ENCODE assay signal across 8 mouse cellular contexts in genomic region chr11:114912847-114913246, GRCm38 (mm10). TPM values are rescaled to one million over a fixed set of nuclear protein-coding genes. Genes with fewer than 3 reads are reported as not detected.
DNase-seq lines count a peak whose midpoint lies in the region; ATAC-seq and TF ChIP-seq lines count a peak whose summit lies in the region.

No protein-coding gene starts in this region.

- H3K4me3 ChIP-seq in MEL (ENCODE audit: control insufficient read depth in 1 of 2, insufficient read depth in 1 of 2, low read depth in 2 of 2, low read length in 2 of 2), result no peak overlapping the region
- no peak overlapping the region for H3K4me3 ChIP-seq in forebrain, embryonic 15.5 days
- no peak overlapping the region for H3K4me3 ChIP-seq in hindbrain, embryonic 11.5 days (ENCODE audit: low read depth, low read length)
- no peak overlapping the region for H3K4me3 ChIP-seq in macrophage (ENCODE audit: inconsistent target)

- H3K79me2 ChIP-seq in MEL (ENCODE audit: control insufficient read depth, insufficient read depth, low read length, poor library complexity), result no peaks in the 10 kb centered on the region
- H3K79me2 ChIP-seq in macrophage (ENCODE audit: inconsistent target), result no peaks in the 10 kb centered on the region

- WGBS in forebrain, embryonic 15.5 days, result 19% methylated on average over 9 of the region's 9 CpGs
- WGBS in hindbrain, embryonic 11.5 days, result 18% methylated on average over 9 of the region's 9 CpGs
- WGBS in macrophage (ENCODE audit: missing documents), result 1% methylated on average over 9 of the region's 9 CpGs

- no peaks in the 10 kb centered on the region for H3K36me3 ChIP-seq in MEL (ENCODE audit: control insufficient read depth in 1 of 2, insufficient read depth in 2 of 2, low read length in 2 of 2)
- no peaks in the 10 kb centered on the region for H3K36me3 ChIP-seq in forebrain, embryonic 15.5 days
- H3K36me3 ChIP-seq in hindbrain, embryonic 11.5 days (ENCODE audit: control insufficient read depth, insufficient read depth, low read length), result no peaks in the 10 kb centered on the region
- H3K36me3 ChIP-seq in macrophage (ENCODE audit: inconsistent target), result no peaks in the 10 kb centered on the region

- H3K4me1 ChIP-seq in MEL (ENCODE audit: control insufficient read depth in 1 of 2, insufficient read depth in 2 of 2, low read length in 2 of 2), result no peaks in the 10 kb centered on the region
- no peaks in the 10 kb centered on the region for H3K4me1 ChIP-seq in forebrain, embryonic 15.5 days
- H3K4me1 ChIP-seq in hindbrain, embryonic 11.5 days (replicated peaks; ENCODE audit: control insufficient read depth, insufficient read depth, low read length), result no peaks in the 10 kb centered on the region

- no peak for TF ChIP-seq POLR2A in MEL (IDR thresholded peaks at IDR 0.05; ENCODE audit: control insufficient read depth in 1 of 2, insufficient read depth in 1 of 2, low read depth in 1 of 2, low read length in 2 of 2, poor library complexity in 1 of 2)

- TF ChIP-seq EP300 in MEL (IDR thresholded peaks at IDR 0.05; ENCODE audit: low read depth in 1 of 2, low read length in 2 of 2), result no peak

- ATAC-seq in cerebellum, adult (ENCODE audit: insufficient number of reproducible peaks, low FRiP score, low TSS enrichment), result peak; percentile 66; the same call in 1 of the 2 replicates
- ATAC-seq in forebrain, embryonic 15.5 days (replicated peaks), result peak; percentile 63; the same call in 1 of the 2 replicates
- ATAC-seq in hindbrain, embryonic 11.5 days (ENCODE audit: low FRiP score), result peak; percentile 43; the same call in 1 of the 2 replicates

- peak; percentile 60 for TF ChIP-seq RAD21 in MEL (IDR thresholded peaks at IDR 0.05; ENCODE audit: low read depth, low read length)

- DNase-seq in MEL (ENCODE audit: low read depth, low spot score), result peak; percentile 28
- peak; percentile 89 for DNase-seq in hindbrain, embryonic 11.5 days (ENCODE audit: low spot score)
- peak; percentile 66 to 82 for DNase-seq in layer of hippocampus, postnatal 36 days
- peak; percentile 90 to 91 for DNase-seq in right cerebral cortex, adult 2 months (ENCODE audit: low spot score in 2 of 2)
- peak; percentile 60 for DNase-seq in urinary bladder, postnatal 25 days (ENCODE audit: low spot score)

- H3K27ac ChIP-seq in MEL (ENCODE audit: control insufficient read depth, low read depth, low read length), result no peak overlapping the region
- no peak overlapping the region for H3K27ac ChIP-seq in forebrain, embryonic 15.5 days (replicated peaks)
- no peak overlapping the region for H3K27ac ChIP-seq in hindbrain, embryonic 11.5 days (ENCODE audit: low read depth, low read length)
- peak overlapping the region; percentile 97 for H3K27ac ChIP-seq in macrophage

- peak; percentile 42 to 67 (median 58) for TF ChIP-seq CTCF in MEL (IDR thresholded peaks at IDR 0.05 in 2 of 3, conservative IDR thresholded peaks at IDR 0.05 in 1 of 3; ENCODE audit: control insufficient read depth in 1 of 3, insufficient read depth in 1 of 3, low read depth in 2 of 3, low read length in 3 of 3, poor library complexity in 1 of 3, severe bottlenecking in 1 of 3)

- no peaks in the 10 kb centered on the region for H3K27me3 ChIP-seq in MEL (ENCODE audit: control insufficient read depth in 1 of 2, insufficient read depth in 2 of 2, low read length in 2 of 2)
- no peaks in the 10 kb centered on the region for H3K27me3 ChIP-seq in forebrain, embryonic 15.5 days
- H3K27me3 ChIP-seq in hindbrain, embryonic 11.5 days (ENCODE audit: control insufficient read depth, insufficient read depth, low read length), result no peaks in the 10 kb centered on the region

- no peak overlapping the region for H3K9ac ChIP-seq in MEL (ENCODE audit: control insufficient read depth, low read depth, low read length, poor library complexity, severe bottlenecking)
- no peak overlapping the region for H3K9ac ChIP-seq in forebrain, embryonic 15.5 days (replicated peaks)
- no peak overlapping the region for H3K9ac ChIP-seq in hindbrain, embryonic 11.5 days (ENCODE audit: low read depth, low read length)

- no peak overlapping the region for H3K4me2 ChIP-seq in forebrain, embryonic 15.5 days (replicated peaks)
- no peak overlapping the region for H3K4me2 ChIP-seq in hindbrain, embryonic 11.5 days (replicated peaks; ENCODE audit: low read depth, low read length)

- H3K9me3 ChIP-seq in MEL (replicated peaks; ENCODE audit: insufficient read depth, low read length), result 0 out of 2 replicates have a peak, but pooled peaks cover 2% of the 10 kb centered on the region
- no peaks in the 10 kb centered on the region for H3K9me3 ChIP-seq in forebrain, embryonic 15.5 days
- H3K9me3 ChIP-seq in hindbrain, embryonic 11.5 days (ENCODE audit: control insufficient read depth, low read length), result no peaks in the 10 kb centered on the region

TF ChIP-seq in MEL, 35 proteins besides CTCF, POLR2A, EP300 and RAD21:
- TF ChIP-seq GABPA (IDR thresholded peaks at IDR 0.05; ENCODE audit: low read depth, low read length) (no peak), ZC3H11A (IDR thresholded peaks at IDR 0.05; ENCODE audit: low read depth, low read length) (0 out of 2 replicates have a peak, but pooled peaks have one; percentile 17), SMC3 (IDR thresholded peaks at IDR 0.05; ENCODE audit: low read depth, low read length) (peak; percentile 42)

RNA-seq across cellular contexts. Expression of gene Cd300lb, which starts 21.3 kb away (rescaled TPM):
- total RNA-seq in MEL (2012; rRNA removed), result not detected in 2 replicates
- polyA plus RNA-seq in MEL (2012; ENCODE audit: insufficient read depth in 1 of 2, insufficient read length in 2 of 2, low read depth in 1 of 2, low replicate concordance in 2 of 2, missing spikeins in 1 of 2), result not detected
- 0.20 TPM in 1 of 2 replicates, not detected in the other for polyA plus RNA-seq in forebrain, embryonic 15.5 days (2015; fragmentation: Nextera tagmentation; extraction: Ambion mirVana)
- polyA plus RNA-seq in hindbrain, embryonic 11.5 days (2014; fragmentation: Nextera tagmentation; extraction: Ambion mirVana), result 0.06 and 0.22 TPM in 2 replicates
- not detected for total RNA-seq in layer of hippocampus, postnatal 36 days (2021)
- 100 to 1,000 TPM in 4 of 26 experiments, 10 to 100 TPM in 13, 1 to 10 TPM in 9; 4.1 to 168 (median 19.4) TPM for total RNA-seq in macrophage (2018; cell fraction: chromatin; rRNA removed)
- total RNA-seq in macrophage (2018; cell fraction: cytosol; rRNA removed), result 100 to 1,000 TPM in 8 of 26 experiments, 10 to 100 TPM in 18; 13.6 to 187 (median 44.7) TPM
- total RNA-seq in macrophage (2018; cell fraction: nucleus; rRNA removed), result 100 to 1,000 TPM in 4 of 26 experiments, 10 to 100 TPM in 22; 12.3 to 213 (median 39.7) TPM
- 149 to 198 TPM (median 167 TPM) in 3 replicates for polyA plus RNA-seq in macrophage (2018)

RNA-seq across cellular contexts. Expression of gene Cd300a, which starts 23.0 kb away (rescaled TPM):
- not detected in 2 replicates for total RNA-seq in MEL (2012; rRNA removed)
- under 1 TPM in 1 of 2 experiments, not detected in 1; 0.58 TPM for polyA plus RNA-seq in MEL (2012; ENCODE audit: insufficient read depth in 1 of 2, insufficient read length in 2 of 2, low read depth in 1 of 2, low replicate concordance in 2 of 2, missing spikeins in 1 of 2)
- 0.46 and 0.88 TPM in 2 replicates for polyA plus RNA-seq in forebrain, embryonic 15.5 days (2015; fragmentation: Nextera tagmentation; extraction: Ambion mirVana)
- polyA plus RNA-seq in hindbrain, embryonic 11.5 days (2014; fragmentation: Nextera tagmentation; extraction: Ambion mirVana), result 0.92 and 1.0 TPM in 2 replicates
- total RNA-seq in layer of hippocampus, postnatal 36 days (2021), result under 1 TPM; 0.40 to 0.56 TPM
- total RNA-seq in macrophage (2018; cell fraction: chromatin; rRNA removed), result 100 to 1,000 TPM in 7 of 26 experiments, 10 to 100 TPM in 17, 1 to 10 TPM in 2; 8.5 to 217 (median 67.0) TPM
- total RNA-seq in macrophage (2018; cell fraction: cytosol; rRNA removed), result 100 to 1,000 TPM in 13 of 26 experiments, 10 to 100 TPM in 13; 51.2 to 210 (median 105) TPM
- 100 to 1,000 TPM in 14 of 26 experiments, 10 to 100 TPM in 12; 31.5 to 304 (median 108) TPM for total RNA-seq in macrophage (2018; cell fraction: nucleus; rRNA removed)
- 86.9 to 197 TPM (median 152 TPM) in 3 replicates for polyA plus RNA-seq in macrophage (2018)

RNA-seq across cellular contexts. Expression of gene Cd300c, which starts 56.1 kb away (rescaled TPM):
- not detected in 2 replicates for total RNA-seq in MEL (2012; rRNA removed)
- polyA plus RNA-seq in MEL (2012; ENCODE audit: insufficient read depth in 1 of 2, insufficient read length in 2 of 2, low read depth in 1 of 2, low replicate concordance in 2 of 2, missing spikeins in 1 of 2) (not detected), macrophage (2018) (0.56 TPM in 1 of 3 replicates, not detected in the others)
- not detected in 2 replicates for polyA plus RNA-seq in forebrain, embryonic 15.5 days (2015; fragmentation: Nextera tagmentation; extraction: Ambion mirVana)
- not detected in 2 replicates for polyA plus RNA-seq in hindbrain, embryonic 11.5 days (2014; fragmentation: Nextera tagmentation; extraction: Ambion mirVana)
- not detected for total RNA-seq in layer of hippocampus, postnatal 36 days (2021)
- total RNA-seq in macrophage (2018; cell fraction: chromatin; rRNA removed), result 1 to 10 TPM in 6 of 26 experiments, not detected in 20; 1.5 to 2.5 (median 2.0) TPM
- 1 to 10 TPM in 3 of 26 experiments, under 1 TPM in 18, not detected in 5; 0.20 to 1.3 (median 0.56) TPM for total RNA-seq in macrophage (2018; cell fraction: cytosol; rRNA removed)
- 1 to 10 TPM in 14 of 26 experiments, not detected in 12; 1.1 to 2.9 (median 1.7) TPM for total RNA-seq in macrophage (2018; cell fraction: nucleus; rRNA removed)

Comparison
In these comparisons a context has a peak if more than half of its experiments do, and no peak if none do; other contexts are left out.
1. DNase-seq: peak in every context shown above with its lines; median percentile 90 in right cerebral cortex, adult 2 months; 89 in hindbrain, embryonic 11.5 days; 74 in layer of hippocampus, postnatal 36 days; 60 in urinary bladder, postnatal 25 days; 28 in MEL.
2. RNA of gene Cd300lb, which starts 21.3 kb away (polyA plus RNA-seq): 149 to 198 TPM in macrophage; 0.06 to 0.22 TPM in hindbrain, embryonic 11.5 days, 0.20 TPM in forebrain, embryonic 15.5 days and not detected in MEL; every median in the first group is over 100 times any median in the second.
3. RNA of gene Cd300a, which starts 23.0 kb away (polyA plus RNA-seq): 86.9 to 197 TPM in macrophage; 0.92 to 1.0 TPM in hindbrain, embryonic 11.5 days, 0.46 to 0.88 TPM in forebrain, embryonic 15.5 days and 0.58 TPM in MEL; every median in the first group is over 10 times any median in the second.
4. Peak in every context shown above with its lines, with median percentiles within 50 percentile points of each other: ATAC-seq.